22 mouse cellular contexts compared by ENCODE assay signal in the genomic region with DNA sequence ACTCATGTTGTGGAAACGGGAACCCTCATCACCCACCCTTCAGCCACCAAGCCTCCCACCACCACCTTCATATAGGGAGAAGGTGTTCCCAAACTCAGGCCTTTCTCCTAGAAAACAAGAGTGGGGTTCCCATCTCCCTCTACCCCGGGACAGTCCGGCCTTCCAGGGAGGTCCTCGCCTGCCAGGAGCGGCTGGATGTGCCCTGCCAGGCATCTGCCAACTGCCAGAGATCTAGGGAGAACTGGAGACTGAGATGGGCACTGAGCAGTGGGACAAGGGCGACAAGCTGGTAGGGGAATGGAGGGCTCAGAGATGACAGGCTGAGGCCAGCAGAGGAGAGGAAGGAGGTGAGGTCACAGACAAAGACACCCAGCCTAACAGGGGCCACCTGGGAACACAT. TPM values are rescaled to one million over a fixed set of nuclear protein-coding genes. Genes with fewer than 3 reads are reported as not detected.
DNase-seq lines count a peak whose midpoint lies in the region; ATAC-seq and TF ChIP-seq lines count a peak whose summit lies in the region.
"Had no signal": no experiment of that assay in that cellular context is flagged by ENCODE, and none has a peak within 500 bp of the region (broad histone marks: within the 10 kb centered on the region; RNA-seq: fewer than 3 reads in every experiment).

No protein-coding gene starts in this region.

- H3K27ac ChIP-seq in layer of hippocampus, adult 2 months, result peak overlapping the region; percentile 93
- H3K27ac ChIP-seq in forebrain, embryonic 14.5 days (ENCODE audit: low read depth, low read length), result peak overlapping the region; percentile 92
- peak overlapping the region; percentile 34 for H3K27ac ChIP-seq in liver, embryonic 15.5 days (replicated peaks)
- H3K27ac ChIP-seq: kidney, postnatal 0 days had no signal

- H3K4me3 ChIP-seq in layer of hippocampus, adult 2 months, result no peak overlapping the region
- no peak overlapping the region for H3K4me3 ChIP-seq in forebrain, embryonic 14.5 days (ENCODE audit: low read depth, low read length)
- H3K4me3 ChIP-seq in liver, embryonic 15.5 days (replicated peaks), result no peak overlapping the region
- H3K4me3 ChIP-seq: embryonic facial prominence, embryonic 13.5 days; limb, embryonic 12.5 days had no signal

- peak; percentile 55 for DNase-seq in gastrocnemius, postnatal 14 days
- no peak for DNase-seq in gastrocnemius, postnatal 25 days
- no peak for DNase-seq in layer of hippocampus, adult 2 months (ENCODE audit: low spot score in 2 of 2)
- no peak for DNase-seq in layer of hippocampus, adult 18-20 months (ENCODE audit: low spot score in 2 of 2)
- no peak for DNase-seq in forebrain, embryonic 14.5 days (ENCODE audit: low spot score)
- no peak for DNase-seq in spleen, postnatal 14 days (ENCODE audit: low spot score in 2 of 2)
- DNase-seq: adrenal gland, postnatal 10 days; B cell, adult 2 months; cerebellum, adult 11 months; cerebellum, postnatal 36 days; midbrain, embryonic 14.5 days; right cerebral cortex, adult 18-20 months; thymus, adult 2 months had no signal

- H3K27me3 ChIP-seq in forebrain, embryonic 14.5 days (replicated peaks; ENCODE audit: control insufficient read depth, insufficient read depth, low read length), result no peaks in the 10 kb centered on the region
- peaks cover 31% of the 10 kb centered on the region for H3K27me3 ChIP-seq in liver, embryonic 15.5 days

- H3K9me3 ChIP-seq in forebrain, embryonic 14.5 days (replicated peaks; ENCODE audit: control insufficient read depth, low read length), result no peaks in the 10 kb centered on the region
- H3K9me3 ChIP-seq in liver, embryonic 15.5 days (replicated peaks), result no peaks in the 10 kb centered on the region
- H3K9me3 ChIP-seq: embryonic facial prominence, embryonic 13.5 days; limb, embryonic 12.5 days had no signal

- WGBS in forebrain, embryonic 14.5 days, result 83% methylated on average over 6 of the region's 6 CpGs
- WGBS in liver, embryonic 15.5 days (ENCODE audit: insufficient replicate concordance), result 80% methylated on average over 6 of the region's 6 CpGs

- H3K36me3 ChIP-seq in forebrain, embryonic 14.5 days (ENCODE audit: control insufficient read depth, insufficient read depth, low read length), result peaks cover 10% of the 10 kb centered on the region; the same call in 1 of the 2 replicates
- H3K36me3 ChIP-seq in liver, embryonic 15.5 days (replicated peaks), result no peaks in the 10 kb centered on the region

- ATAC-seq in forebrain, embryonic 14.5 days, result no peak
- no peak for ATAC-seq in liver, embryonic 15.5 days (ENCODE audit: insufficient read depth)
- ATAC-seq: intestine, postnatal 0 days; lung, postnatal 0 days had no signal

- intact Hi-C loops in gastrocnemius, postnatal 14 days (cut with DNase I; ENCODE audit: low total_unique reads), result no loop called here

- no peak for TF ChIP-seq CTCF in layer of hippocampus, adult 2 months (conservative IDR thresholded peaks at IDR 0.05)

- no peak overlapping the region for H3K4me2 ChIP-seq in forebrain, embryonic 14.5 days (ENCODE audit: low read length)
- no peak overlapping the region for H3K4me2 ChIP-seq in liver, embryonic 15.5 days
- H3K4me2 ChIP-seq: embryonic facial prominence, embryonic 13.5 days; heart, embryonic 11.5 days; limb, embryonic 12.5 days had no signal

- H3K9ac ChIP-seq in forebrain, embryonic 14.5 days (ENCODE audit: low read length), result no peak overlapping the region
- H3K9ac ChIP-seq in liver, embryonic 15.5 days, result no peak overlapping the region
- H3K9ac ChIP-seq: limb, embryonic 12.5 days had no signal

- peaks cover 75% of the 10 kb centered on the region for H3K4me1 ChIP-seq in forebrain, embryonic 14.5 days (ENCODE audit: control insufficient read depth, insufficient read depth, low read length)
- H3K4me1 ChIP-seq in liver, embryonic 15.5 days (replicated peaks), result peaks cover 88% of the 10 kb centered on the region

RNA-seq across cellular contexts. Expression of gene G430095P16Rik, which starts 11.2 kb away (rescaled TPM):
- total RNA-seq in gastrocnemius, postnatal 14 days (2021), result 1 to 10 TPM in 1 of 2 experiments, under 1 TPM in 1; 0.66 to 1.1 TPM
- under 1 TPM; 0.54 to 0.67 TPM for total RNA-seq in gastrocnemius, postnatal 25 days (2021)
- total RNA-seq in layer of hippocampus, adult 2 months (2021), result under 1 TPM in 1 of 2 experiments, not detected in 1; 0.54 TPM
- not detected for total RNA-seq in layer of hippocampus, adult 18-20 months (2021)
- polyA plus RNA-seq in forebrain, embryonic 14.5 days (2014; fragmentation: Nextera tagmentation; extraction: Ambion mirVana), result 1.5 and 1.7 TPM in 2 replicates
- polyA plus RNA-seq in liver, embryonic 15.5 days (2015; fragmentation: Nextera tagmentation; extraction: Ambion mirVana), result 8.1 and 8.7 TPM in 2 replicates
- total RNA-seq: layer of hippocampus, adult 8-10 months; left cerebral cortex, adult 18-20 months had no signal

RNA-seq across cellular contexts. Expression of gene Lyl1, which starts 32.7 kb away (rescaled TPM):
- 1 to 10 TPM; 2.7 to 2.9 TPM for total RNA-seq in gastrocnemius, postnatal 14 days (2021)
- total RNA-seq in gastrocnemius, postnatal 25 days (2021), result 1 to 10 TPM; 1.3 to 2.0 TPM
- total RNA-seq in layer of hippocampus, adult 2 months (2021), result 1 to 10 TPM; 2.3 to 2.6 TPM
- total RNA-seq in layer of hippocampus, adult 18-20 months (2021), result 1 to 10 TPM; 2.0 to 2.2 TPM
- polyA plus RNA-seq in forebrain, embryonic 14.5 days (2014; fragmentation: Nextera tagmentation; extraction: Ambion mirVana), result 2.9 and 3.8 TPM in 2 replicates
- 55.3 and 58.3 TPM in 2 replicates for polyA plus RNA-seq in liver, embryonic 15.5 days (2015; fragmentation: Nextera tagmentation; extraction: Ambion mirVana)

RNA-seq across cellular contexts. Expression of gene Nacc1, which starts 46.3 kb away (rescaled TPM):
- total RNA-seq in gastrocnemius, postnatal 14 days (2021), result 10 to 100 TPM; 25.7 to 33.6 TPM
- total RNA-seq in gastrocnemius, postnatal 25 days (2021), result 10 to 100 TPM; 20.0 to 22.2 TPM
- total RNA-seq in layer of hippocampus, adult 2 months (2021), result 10 to 100 TPM; 91.8 to 93.9 TPM
- total RNA-seq in layer of hippocampus, adult 18-20 months (2021), result 10 to 100 TPM; 94.8 to 95.5 TPM
- polyA plus RNA-seq in forebrain, embryonic 14.5 days (2014; fragmentation: Nextera tagmentation; extraction: Ambion mirVana), result 17.0 and 17.6 TPM in 2 replicates
- polyA plus RNA-seq in liver, embryonic 15.5 days (2015; fragmentation: Nextera tagmentation; extraction: Ambion mirVana), result 6.2 and 7.2 TPM in 2 replicates

RNA-seq across cellular contexts. Expression of gene Trmt1, which starts 47.9 kb away (rescaled TPM):
- total RNA-seq in gastrocnemius, postnatal 14 days (2021), result 10 to 100 TPM; 26.0 to 36.2 TPM
- total RNA-seq in gastrocnemius, postnatal 25 days (2021), result 10 to 100 TPM; 36.7 to 40.2 TPM
- total RNA-seq in layer of hippocampus, adult 2 months (2021), result 100 to 1,000 TPM; 109 to 113 TPM
- 100 to 1,000 TPM in 1 of 2 experiments, 10 to 100 TPM in 1; 96.9 to 108 TPM for total RNA-seq in layer of hippocampus, adult 18-20 months (2021)
- 47.8 and 52.3 TPM in 2 replicates for polyA plus RNA-seq in forebrain, embryonic 14.5 days (2014; fragmentation: Nextera tagmentation; extraction: Ambion mirVana)
- polyA plus RNA-seq in liver, embryonic 15.5 days (2015; fragmentation: Nextera tagmentation; extraction: Ambion mirVana), result 27.9 and 36.1 TPM in 2 replicates

Comparison
In these comparisons a context has a peak if more than half of its experiments do, and no peak if none do; other contexts are left out.
1. H3K27ac ChIP-seq: peak in every context shown above with its lines; median percentile 93 in layer of hippocampus, adult 2 months; 92 in forebrain, embryonic 14.5 days; 34 in liver, embryonic 15.5 days.